Mouse (Mus musculus): Measurements from ENCODE around the gene Fbxo45. TPM values are rescaled to one million over a fixed set of nuclear protein-coding genes. Genes with fewer than 3 reads are reported as not detected.
"Not testable (repeated sequence)": the region's sequence is repeated elsewhere in the genome, so short reads cannot be mapped to it uniquely, and the experiment has no call there.

Gene Fbxo45
- polyA plus RNA-seq, 1 experiment from 2014 or later: 13.9 TPM

DNA sequence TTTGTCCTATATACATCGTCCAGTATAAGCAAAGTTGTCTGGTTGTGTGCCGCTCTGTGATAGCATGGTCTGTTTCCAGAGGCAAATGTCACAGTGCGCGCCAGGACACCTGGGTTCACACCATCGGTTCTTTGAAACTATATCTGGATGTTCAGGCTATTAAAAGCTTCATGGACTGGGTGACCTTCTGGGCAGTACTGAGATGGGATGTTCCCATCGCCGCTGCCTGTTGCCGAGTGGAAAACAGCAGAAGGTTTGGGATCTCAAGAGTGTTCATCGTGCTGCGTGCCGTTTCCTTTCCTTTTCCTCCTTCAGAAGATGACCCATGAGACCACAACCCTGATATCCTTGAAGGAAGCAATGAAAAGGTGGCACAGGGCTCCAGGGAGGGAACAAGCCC lies 24.3 kb upstream of the Fbxo45 start, which contains the start of gene Smco1:
Gene Smco1 (plus strand): TSS at position 178 of the 400 bp plus-strand sequence.
- no peak for ATAC-seq (ENCODE audit: low read depth)
- Histone ChIP-seq H3K4me2 (ENCODE audit: low read depth, low read length) (no peak within 1 kb of the TSS), H3K27me3 (ENCODE audit: control insufficient read depth, insufficient read depth, low read length) (no peaks in the 10 kb centered on the region), H3K4me3 (ENCODE audit: low read depth, low read length) (no peak within 1 kb of the TSS), H3K9ac (replicated peaks; ENCODE audit: low read depth, low read length) (no peak within 1 kb of the TSS), H3K4me1 (ENCODE audit: control insufficient read depth, insufficient read depth, low read length) (no peaks in the 10 kb centered on the region), H3K27ac (ENCODE audit: low read depth, low read length) (no peak within 1 kb of the TSS), H3K9me3 (ENCODE audit: control insufficient read depth, low read length) (no peaks in the 10 kb centered on the region), H3K36me3 (ENCODE audit: control insufficient read depth, insufficient read depth, low read length) (no peaks in the 10 kb centered on the region)
- 88% methylated on average over 11 of the region's 11 CpGs for WGBS

DNA sequence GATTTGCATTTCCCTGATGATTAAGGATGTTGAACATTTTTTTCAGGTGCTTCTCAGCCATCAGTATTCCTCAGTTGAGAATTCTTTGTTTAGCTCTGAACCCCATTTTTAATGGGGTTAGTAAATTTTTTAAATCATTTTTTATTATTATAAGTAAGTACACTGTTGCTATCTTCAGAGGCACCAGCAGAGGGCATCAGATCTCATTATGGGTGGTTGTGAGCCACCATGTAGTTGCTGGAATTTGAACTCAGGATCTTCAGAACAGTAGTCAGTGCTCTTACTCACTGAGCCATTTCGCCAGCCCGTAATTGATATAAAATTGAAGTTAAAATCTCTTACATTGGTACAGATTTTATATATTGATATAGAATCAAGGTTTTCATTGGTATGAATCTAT lies 17.3 kb upstream of the Fbxo45 start:
- not testable (repeated sequence) for H3K27me3 ChIP-seq (ENCODE audit: control insufficient read depth, insufficient read depth, low read length); H3K4me2 ChIP-seq (ENCODE audit: low read depth, low read length); H3K4me3 ChIP-seq (ENCODE audit: low read depth, low read length); H3K27ac ChIP-seq (ENCODE audit: low read depth, low read length); H3K36me3 ChIP-seq (ENCODE audit: control insufficient read depth, insufficient read depth, low read length); H3K9me3 ChIP-seq (ENCODE audit: control insufficient read depth, low read length); H3K9ac ChIP-seq (replicated peaks; ENCODE audit: low read depth, low read length); H3K4me1 ChIP-seq (ENCODE audit: control insufficient read depth, insufficient read depth, low read length); ATAC-seq (ENCODE audit: low read depth)
- 94% methylated on average over 2 of the region's 2 CpGs for WGBS

DNA sequence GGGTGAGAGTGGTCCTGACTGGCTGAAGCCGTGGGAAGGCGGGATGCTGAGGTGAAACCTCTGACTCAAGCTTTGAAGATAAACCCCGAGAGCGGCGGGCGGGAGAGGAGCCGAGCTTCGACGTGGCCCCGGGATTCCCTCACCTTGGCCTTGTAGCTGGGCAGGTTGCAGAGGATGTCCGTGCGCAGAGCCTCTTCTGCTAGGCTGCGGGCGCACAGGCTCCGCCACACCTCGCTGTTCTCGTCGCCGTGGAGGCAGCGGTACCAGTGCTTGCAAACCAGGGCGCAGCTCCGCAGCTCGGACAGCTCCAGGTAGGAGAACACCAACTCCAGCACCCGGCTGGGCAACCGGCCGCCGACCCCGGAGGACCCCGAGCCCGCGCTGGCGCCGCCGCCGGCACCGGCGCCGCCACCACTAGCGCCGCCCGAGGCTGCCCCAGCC lies 587 bp downstream of the Fbxo45 start:
- Histone ChIP-seq H3K27ac (ENCODE audit: low read depth, low read length) (peak overlapping the region; percentile 90), H3K9ac (replicated peaks; ENCODE audit: low read depth, low read length) (peak overlapping the region; percentile 84), H3K4me3 (ENCODE audit: low read depth, low read length) (peak overlapping the region; percentile 97), H3K9me3 (ENCODE audit: control insufficient read depth, low read length) (no peaks in the 10 kb centered on the region), H3K27me3 (ENCODE audit: control insufficient read depth, insufficient read depth, low read length) (no peaks in the 10 kb centered on the region), H3K36me3 (ENCODE audit: control insufficient read depth, insufficient read depth, low read length) (no peaks in the 10 kb centered on the region), H3K4me2 (ENCODE audit: low read depth, low read length) (peak overlapping the region; percentile 66), H3K4me1 (ENCODE audit: control insufficient read depth, insufficient read depth, low read length) (peaks cover 15% of the 10 kb centered on the region)
- peak; percentile 58 for ATAC-seq (ENCODE audit: low read depth)
- WGBS: under 1% methylated on average over 41 of the region's 41 CpGs

DNA sequence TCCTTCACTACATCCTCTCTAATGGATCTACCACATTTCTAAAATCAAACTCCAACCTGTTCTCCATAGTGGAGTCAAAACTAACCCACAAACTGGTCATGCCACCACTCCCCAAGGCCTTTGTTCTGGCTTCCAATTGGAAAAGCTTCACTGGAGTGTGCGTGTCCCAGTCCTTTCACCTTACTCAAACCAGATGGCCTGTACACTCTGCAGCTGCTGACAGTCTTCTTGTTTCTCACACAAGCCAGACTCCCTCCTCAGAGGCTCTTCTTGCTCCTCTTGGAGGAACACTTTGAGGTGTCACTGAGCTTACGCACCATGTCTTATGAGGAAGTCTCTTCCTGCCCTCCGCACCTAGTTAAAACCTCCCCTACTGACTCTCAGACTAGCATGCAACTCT lies 3.1 kb downstream of the Fbxo45 start:
- Histone ChIP-seq H3K27ac (ENCODE audit: low read depth, low read length) (no peak overlapping the region), H3K9ac (replicated peaks; ENCODE audit: low read depth, low read length) (no peak overlapping the region), H3K4me1 (ENCODE audit: control insufficient read depth, insufficient read depth, low read length) (peaks cover 15% of the 10 kb centered on the region), H3K4me2 (ENCODE audit: low read depth, low read length) (no peak overlapping the region), H3K4me3 (ENCODE audit: low read depth, low read length) (no peak overlapping the region), H3K27me3 (ENCODE audit: control insufficient read depth, insufficient read depth, low read length) (no peaks in the 10 kb centered on the region), H3K36me3 (ENCODE audit: control insufficient read depth, insufficient read depth, low read length) (no peaks in the 10 kb centered on the region), H3K9me3 (ENCODE audit: control insufficient read depth, low read length) (no peaks in the 10 kb centered on the region)
- 84% methylated on average over 3 of the region's 3 CpGs for WGBS
- ATAC-seq (ENCODE audit: low read depth): no peak

DNA sequence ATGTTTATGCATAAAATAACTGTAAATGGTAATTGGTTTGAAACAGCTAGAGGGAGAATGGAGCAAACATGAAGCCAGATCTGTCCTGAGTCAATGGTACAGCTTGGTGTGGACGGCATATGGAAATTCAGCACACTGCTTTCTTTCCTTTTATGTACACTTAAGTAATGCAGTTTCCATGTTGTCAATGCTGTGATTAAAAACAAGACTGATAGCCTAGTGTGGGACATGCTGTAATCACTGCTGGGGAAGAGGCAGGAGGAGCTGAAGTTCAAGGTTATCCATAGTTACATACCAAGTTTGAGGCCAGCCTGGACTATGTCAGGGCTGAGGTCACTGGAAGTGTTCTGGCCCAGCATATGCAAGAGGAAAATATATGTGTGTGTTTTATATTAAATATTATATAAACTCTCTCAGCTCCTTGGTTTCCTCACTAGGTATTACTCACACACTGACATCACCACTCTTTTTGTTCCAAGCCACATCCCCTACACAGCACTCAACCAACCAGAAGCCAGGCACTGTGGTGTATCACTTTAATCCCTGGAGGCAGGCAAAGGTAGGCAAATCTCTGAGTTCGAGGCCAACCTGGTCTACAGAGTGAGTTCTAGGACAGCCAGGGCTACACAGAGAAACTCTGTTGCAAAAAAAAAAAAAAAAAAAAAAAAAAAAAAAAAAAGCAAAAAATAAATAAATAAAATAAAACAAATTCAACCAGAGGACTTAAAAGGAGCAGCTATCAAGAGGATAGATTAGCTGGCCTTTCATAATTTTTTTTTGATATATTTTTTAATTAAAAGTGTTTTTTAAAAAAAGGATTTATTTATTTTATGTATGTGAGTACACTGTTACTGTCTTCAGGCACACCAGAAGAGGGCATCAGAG lies 7.3 kb downstream of the Fbxo45 start:
- Histone ChIP-seq H3K4me3 (ENCODE audit: low read depth, low read length) (no peak overlapping the region), H3K9ac (replicated peaks; ENCODE audit: low read depth, low read length) (no peak overlapping the region), H3K27me3 (ENCODE audit: control insufficient read depth, insufficient read depth, low read length) (no peaks in the 10 kb centered on the region), H3K4me2 (ENCODE audit: low read depth, low read length) (no peak overlapping the region), H3K36me3 (ENCODE audit: control insufficient read depth, insufficient read depth, low read length) (peaks cover 10% of the 10 kb centered on the region), H3K9me3 (ENCODE audit: control insufficient read depth, low read length) (no peaks in the 10 kb centered on the region), H3K27ac (ENCODE audit: low read depth, low read length) (no peak overlapping the region), H3K4me1 (ENCODE audit: control insufficient read depth, insufficient read depth, low read length) (no peaks in the 10 kb centered on the region; the same call in 1 of the 2 replicates)
- no peak for ATAC-seq (ENCODE audit: low read depth)
- WGBS: 92% methylated on average over 2 of the region's 2 CpGs

DNA sequence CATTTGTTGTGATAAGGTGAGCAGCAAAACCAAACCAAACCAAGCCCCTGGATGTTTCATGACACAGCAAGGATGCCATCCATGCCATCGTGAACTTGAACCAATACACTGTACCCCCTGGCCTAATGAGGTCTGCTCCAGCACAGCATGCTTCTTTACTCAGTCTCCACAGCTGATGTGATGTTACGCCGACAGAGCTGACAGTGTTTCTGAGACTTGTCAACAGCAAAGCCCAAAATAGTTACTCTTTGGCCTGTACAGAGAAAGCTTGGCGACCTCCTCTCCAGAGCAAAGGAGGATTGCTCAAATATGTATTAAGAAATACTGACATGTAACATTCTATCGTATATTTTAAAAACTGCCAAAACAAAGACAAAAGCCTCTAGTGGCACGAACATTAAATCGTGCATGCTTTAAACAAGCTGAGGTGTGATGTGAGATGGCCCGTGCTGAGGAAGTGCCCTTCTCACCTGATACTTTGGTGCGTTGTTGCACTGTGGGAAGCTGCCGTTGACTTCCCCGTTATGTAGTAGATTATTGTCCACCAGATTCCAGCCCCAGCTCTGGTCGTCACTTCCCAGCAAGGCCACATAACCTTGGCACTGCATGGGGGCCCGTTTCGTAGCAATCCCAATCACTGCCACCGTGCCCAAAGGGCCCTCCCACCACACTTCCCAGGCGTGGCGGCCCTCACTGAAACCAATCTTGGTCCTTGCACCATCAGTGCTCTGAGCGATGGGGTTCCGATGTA lies 8.9 kb downstream of the Fbxo45 start:
- H3K4me2 ChIP-seq (ENCODE audit: low read depth, low read length): no peak overlapping the region
- WGBS: 93% methylated on average over 19 of the region's 19 CpGs
- no peaks in the 10 kb centered on the region for H3K9me3 ChIP-seq (ENCODE audit: control insufficient read depth, low read length)

DNA sequence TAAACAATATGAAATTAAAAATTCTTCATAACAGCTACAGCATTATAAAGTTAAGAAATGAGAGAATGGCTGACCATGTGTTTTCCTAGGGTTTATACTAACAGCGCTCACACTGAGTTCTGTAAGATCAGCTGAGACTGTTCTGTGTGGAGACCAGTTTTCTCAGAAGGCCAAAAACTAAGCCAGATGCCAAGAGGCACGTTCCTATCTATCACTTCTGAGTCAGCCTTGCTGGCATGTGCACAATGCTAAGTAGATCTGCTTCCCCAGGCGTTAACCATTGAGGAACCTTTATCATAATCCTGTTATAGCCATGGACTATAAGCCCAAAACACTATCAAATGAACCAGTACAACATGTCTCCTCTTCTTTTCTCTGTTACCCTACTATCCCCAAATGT lies 14.9 kb downstream of the Fbxo45 start:
- not testable (repeated sequence) for ATAC-seq (ENCODE audit: low read depth); H3K36me3 ChIP-seq (ENCODE audit: control insufficient read depth, insufficient read depth, low read length); H3K4me3 ChIP-seq (ENCODE audit: low read depth, low read length); H3K4me2 ChIP-seq (ENCODE audit: low read depth, low read length); H3K27ac ChIP-seq (ENCODE audit: low read depth, low read length); H3K4me1 ChIP-seq (ENCODE audit: control insufficient read depth, insufficient read depth, low read length); H3K9me3 ChIP-seq (ENCODE audit: control insufficient read depth, low read length); H3K9ac ChIP-seq (replicated peaks; ENCODE audit: low read depth, low read length); H3K27me3 ChIP-seq (ENCODE audit: control insufficient read depth, insufficient read depth, low read length)
- 93% methylated on average over 3 of the region's 3 CpGs for WGBS

More for the DNA sequence above, 8.9 kb downstream of the Fbxo45 start:
- no peak for ATAC-seq (ENCODE audit: low read depth)
- H3K9ac ChIP-seq (replicated peaks; ENCODE audit: low read depth, low read length): no peak overlapping the region
- no peak overlapping the region for H3K27ac ChIP-seq (ENCODE audit: low read depth, low read length)
- H3K4me1 ChIP-seq (ENCODE audit: control insufficient read depth, insufficient read depth, low read length): no peaks in the 10 kb centered on the region
- no peaks in the 10 kb centered on the region for H3K27me3 ChIP-seq (ENCODE audit: control insufficient read depth, insufficient read depth, low read length)
- H3K4me3 ChIP-seq (ENCODE audit: low read depth, low read length): no peak overlapping the region
- peaks cover 13% of the 10 kb centered on the region for H3K36me3 ChIP-seq (ENCODE audit: control insufficient read depth, insufficient read depth, low read length)

DNA sequence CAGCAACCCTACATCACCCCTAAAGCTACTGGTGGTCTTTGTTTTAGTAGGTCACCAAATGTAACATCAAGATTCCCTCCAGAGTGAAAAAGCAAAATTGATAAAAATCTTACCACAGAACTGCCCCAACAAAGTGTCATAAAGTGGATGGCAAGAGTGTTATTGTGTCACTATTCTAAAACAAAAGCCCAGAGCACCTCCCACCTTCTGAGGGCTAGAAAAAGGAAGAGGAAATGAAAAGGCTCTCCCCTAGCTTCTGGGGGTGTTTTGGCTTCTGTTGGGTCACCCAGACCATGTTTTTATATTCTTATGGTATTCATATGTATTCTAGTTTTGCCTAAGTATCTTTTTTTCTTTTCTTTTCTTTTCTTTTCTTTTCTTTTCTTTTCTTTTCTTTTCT lies 24.6 kb downstream of the Fbxo45 start:
- Histone ChIP-seq H3K36me3 (ENCODE audit: control insufficient read depth, insufficient read depth, low read length) (no peaks in the 10 kb centered on the region), H3K9me3 (ENCODE audit: control insufficient read depth, low read length) (no peaks in the 10 kb centered on the region), H3K9ac (replicated peaks; ENCODE audit: low read depth, low read length) (no peak overlapping the region), H3K4me2 (ENCODE audit: low read depth, low read length) (no peak overlapping the region), H3K4me1 (ENCODE audit: control insufficient read depth, insufficient read depth, low read length) (no peaks in the 10 kb centered on the region), H3K4me3 (ENCODE audit: low read depth, low read length) (no peak overlapping the region), H3K27ac (ENCODE audit: low read depth, low read length) (no peak overlapping the region), H3K27me3 (ENCODE audit: control insufficient read depth, insufficient read depth, low read length) (no peaks in the 10 kb centered on the region)
- no peak for ATAC-seq (ENCODE audit: low read depth)

DNA sequence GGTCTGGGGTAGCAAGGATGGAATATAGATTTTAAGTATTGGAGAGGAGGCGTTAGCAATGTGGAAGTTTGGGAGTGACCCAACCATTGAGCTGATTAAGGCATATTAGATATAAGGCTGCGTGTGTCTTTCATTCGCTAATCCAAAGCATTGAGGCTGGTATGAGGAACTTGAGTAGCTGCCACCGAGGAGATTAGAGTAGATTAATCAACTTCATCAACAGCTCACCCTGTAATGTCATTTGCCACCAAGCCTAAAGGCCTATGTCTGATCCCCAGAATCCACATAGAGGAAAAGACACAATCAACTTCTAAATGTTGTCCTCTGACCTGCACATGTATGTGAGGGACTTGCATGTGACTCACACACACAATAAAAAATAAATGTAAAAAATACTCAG lies 25.2 kb downstream of the Fbxo45 start:
- no peaks in the 10 kb centered on the region for H3K4me1 ChIP-seq (ENCODE audit: control insufficient read depth, insufficient read depth, low read length)
- H3K4me2 ChIP-seq (ENCODE audit: low read depth, low read length): no peak overlapping the region
- H3K36me3 ChIP-seq (ENCODE audit: control insufficient read depth, insufficient read depth, low read length): no peaks in the 10 kb centered on the region
- no peak for ATAC-seq (ENCODE audit: low read depth)
- no peaks in the 10 kb centered on the region for H3K27me3 ChIP-seq (ENCODE audit: control insufficient read depth, insufficient read depth, low read length)
- H3K27ac ChIP-seq (ENCODE audit: low read depth, low read length): no peak overlapping the region
- 84% methylated on average over 4 of the region's 4 CpGs for WGBS
- no peaks in the 10 kb centered on the region for H3K9me3 ChIP-seq (ENCODE audit: control insufficient read depth, low read length)
- no peak overlapping the region for H3K4me3 ChIP-seq (ENCODE audit: low read depth, low read length)
- H3K9ac ChIP-seq (replicated peaks; ENCODE audit: low read depth, low read length): no peak overlapping the region

All from neural tube, embryonic 14.5 days (tissue).